Mouse (Mus musculus): ENCODE data around the gene Auts2. TPM values are rescaled to one million over a fixed set of nuclear protein-coding genes. Genes with fewer than 3 reads are reported as not detected.
A peak's percentile ranks its signal among the peaks of the same experiment; 100 is the strongest.

Gene Auts2
- polyA plus RNA-seq, 1 experiment from 2014 or later, result 17.0 TPM

GRCm38 (mm10) chr5:131531744-131532552 is 1011.2 kb downstream of the Auts2 start:
- no peak overlapping the region for H3K27ac ChIP-seq
- no peak for ATAC-seq (ENCODE audit: borderline replicate concordance, extremely low read depth, low FRiP score, low TSS enrichment)
- no peaks in the 10 kb centered on the region for H3K27me3 ChIP-seq
- no peak overlapping the region for H3K4me3 ChIP-seq
- WGBS, result 72% methylated on average over 15 of the region's 15 CpGs
- peaks cover 10% of the 10 kb centered on the region for H3K4me1 ChIP-seq
- no peak overlapping the region for H3K9ac ChIP-seq
- H3K9me3 ChIP-seq, result no peaks in the 10 kb centered on the region
- H3K36me3 ChIP-seq, result no peaks in the 10 kb centered on the region
- no peak overlapping the region for H3K4me2 ChIP-seq

- H3K4me3 ChIP-seq, result no peak overlapping the region
- H3K27me3 ChIP-seq, result no peaks in the 10 kb centered on the region
- H3K27ac ChIP-seq, result no peak overlapping the region
- 77% methylated on average over 2 of the region's 2 CpGs for WGBS
- H3K4me2 ChIP-seq, result no peak overlapping the region
- H3K4me1 ChIP-seq, result peaks cover 5% of the 10 kb centered on the region
- no peak overlapping the region for H3K9ac ChIP-seq
- ATAC-seq (ENCODE audit: borderline replicate concordance, extremely low read depth, low FRiP score, low TSS enrichment), result no peak
- H3K9me3 ChIP-seq, result no peaks in the 10 kb centered on the region
- no peaks in the 10 kb centered on the region for H3K36me3 ChIP-seq
Observed at GRCm38 (mm10) chr5:131530828-131531227, 1012.3 kb downstream of the Auts2 start.

GRCm38 (mm10) chr5:131526666-131527065 is 1016.5 kb downstream of the Auts2 start:
- no peaks in the 10 kb centered on the region for H3K4me1 ChIP-seq
- WGBS, result 55% methylated on average over 3 of the region's 3 CpGs
- H3K36me3 ChIP-seq, result no peaks in the 10 kb centered on the region
- no peak overlapping the region for H3K4me2 ChIP-seq
- no peak overlapping the region for H3K9ac ChIP-seq
- no peak overlapping the region for H3K27ac ChIP-seq
- no peaks in the 10 kb centered on the region for H3K9me3 ChIP-seq
- H3K4me3 ChIP-seq, result no peak overlapping the region
- ATAC-seq (ENCODE audit: borderline replicate concordance, extremely low read depth, low FRiP score, low TSS enrichment), result no peak
- no peaks in the 10 kb centered on the region for H3K27me3 ChIP-seq

- Histone ChIP-seq H3K27ac (no peak overlapping the region), H3K9me3 (no peaks in the 10 kb centered on the region), H3K27me3 (no peaks in the 10 kb centered on the region), H3K4me1 (no peaks in the 10 kb centered on the region), H3K4me3 (no peak overlapping the region), H3K36me3 (no peaks in the 10 kb centered on the region), H3K4me2 (no peak overlapping the region), H3K9ac (no peak overlapping the region)
- 40% methylated on average over 12 of the region's 12 CpGs for WGBS
- ATAC-seq (ENCODE audit: borderline replicate concordance, extremely low read depth, low FRiP score, low TSS enrichment), result no peak
Observed at GRCm38 (mm10) chr5:131524900-131525465, 1018.2 kb downstream of the Auts2 start.

- WGBS, result 80% methylated on average over 3 of the region's 3 CpGs
- peaks cover 28% of the 10 kb centered on the region; the same call in 1 of the 2 replicates for H3K4me1 ChIP-seq
- H3K4me3 ChIP-seq, result no peak overlapping the region
- ATAC-seq (ENCODE audit: borderline replicate concordance, extremely low read depth, low FRiP score, low TSS enrichment), result no peak
- no peak overlapping the region for H3K9ac ChIP-seq
- no peaks in the 10 kb centered on the region for H3K9me3 ChIP-seq
- no peaks in the 10 kb centered on the region for H3K27me3 ChIP-seq
- H3K27ac ChIP-seq, result no peak overlapping the region
- no peak overlapping the region for H3K4me2 ChIP-seq
- H3K36me3 ChIP-seq, result no peaks in the 10 kb centered on the region
Observed at GRCm38 (mm10) chr5:131519560-131519959, 1023.6 kb downstream of the Auts2 start.

- 34% methylated on average over 4 of the region's 4 CpGs for WGBS
- Histone ChIP-seq H3K36me3 (no peaks in the 10 kb centered on the region), H3K4me1 (peaks cover 28% of the 10 kb centered on the region; the same call in 1 of the 2 replicates), H3K9me3 (no peaks in the 10 kb centered on the region), H3K27me3 (no peaks in the 10 kb centered on the region), H3K9ac (no peak overlapping the region), H3K27ac (no peak overlapping the region), H3K4me3 (no peak overlapping the region), H3K4me2 (no peak overlapping the region)
- no peak for ATAC-seq (ENCODE audit: borderline replicate concordance, extremely low read depth, low FRiP score, low TSS enrichment)
Observed at GRCm38 (mm10) chr5:131517677-131518076, 1025.5 kb downstream of the Auts2 start.

GRCm38 (mm10) chr5:131515707-131516407 is 1027.3 kb downstream of the Auts2 start:
- WGBS, result 15% methylated on average over 14 of the region's 14 CpGs
- Histone ChIP-seq H3K36me3 (no peaks in the 10 kb centered on the region), H3K4me3 (no peak overlapping the region), H3K4me2 (0 out of 2 replicates have a peak overlapping the region, but pooled peaks have one; percentile 26), H3K9me3 (no peaks in the 10 kb centered on the region), H3K4me1 (peaks cover 28% of the 10 kb centered on the region; the same call in 1 of the 2 replicates), H3K27ac (no peak overlapping the region), H3K27me3 (no peaks in the 10 kb centered on the region), H3K9ac (no peak overlapping the region)
- ATAC-seq (ENCODE audit: borderline replicate concordance, extremely low read depth, low FRiP score, low TSS enrichment), result peak; percentile 74

GRCm38 (mm10) chr5:131513753-131514152 is 1029.4 kb downstream of the Auts2 start:
- H3K9me3 ChIP-seq, result no peaks in the 10 kb centered on the region
- ATAC-seq (ENCODE audit: borderline replicate concordance, extremely low read depth, low FRiP score, low TSS enrichment), result no peak
- H3K36me3 ChIP-seq, result no peaks in the 10 kb centered on the region
- no peak overlapping the region for H3K27ac ChIP-seq
- no peak overlapping the region for H3K4me3 ChIP-seq
- no peak overlapping the region for H3K9ac ChIP-seq
- H3K4me1 ChIP-seq, result peaks cover 28% of the 10 kb centered on the region; the same call in 1 of the 2 replicates
- 79% methylated on average over 3 of the region's 3 CpGs for WGBS
- H3K27me3 ChIP-seq, result no peaks in the 10 kb centered on the region
- H3K4me2 ChIP-seq, result no peak overlapping the region

- Histone ChIP-seq H3K4me2 (no peak overlapping the region), H3K36me3 (no peaks in the 10 kb centered on the region), H3K9me3 (no peaks in the 10 kb centered on the region), H3K27me3 (no peaks in the 10 kb centered on the region), H3K27ac (no peak overlapping the region), H3K4me1 (peaks cover 20% of the 10 kb centered on the region; the same call in 1 of the 2 replicates), H3K4me3 (no peak overlapping the region), H3K9ac (no peak overlapping the region)
- no peak for ATAC-seq (ENCODE audit: borderline replicate concordance, extremely low read depth, low FRiP score, low TSS enrichment)
- 78% methylated on average over 10 of the region's 10 CpGs for WGBS
Observed at GRCm38 (mm10) chr5:131512617-131513016, 1030.5 kb downstream of the Auts2 start.

GRCm38 (mm10) chr5:131510659-131511058 is 1032.5 kb downstream of the Auts2 start:
- Histone ChIP-seq H3K9ac (no peak overlapping the region), H3K9me3 (no peaks in the 10 kb centered on the region), H3K27ac (no peak overlapping the region), H3K27me3 (no peaks in the 10 kb centered on the region), H3K4me2 (no peak overlapping the region), H3K36me3 (no peaks in the 10 kb centered on the region), H3K4me3 (no peak overlapping the region), H3K4me1 (peaks cover 3% of the 10 kb centered on the region; the same call in 1 of the 2 replicates)
- 46% methylated on average over 5 of the region's 5 CpGs for WGBS
- no peak for ATAC-seq (ENCODE audit: borderline replicate concordance, extremely low read depth, low FRiP score, low TSS enrichment)

- Histone ChIP-seq H3K9me3 (no peaks in the 10 kb centered on the region), H3K4me3 (no peak overlapping the region), H3K27me3 (no peaks in the 10 kb centered on the region), H3K27ac (no peak overlapping the region), H3K4me1 (no peaks in the 10 kb centered on the region), H3K36me3 (no peaks in the 10 kb centered on the region), H3K9ac (no peak overlapping the region), H3K4me2 (no peak overlapping the region)
- WGBS, result 88% methylated on average over 4 of the region's 4 CpGs
- no peak for ATAC-seq (ENCODE audit: borderline replicate concordance, extremely low read depth, low FRiP score, low TSS enrichment)
Observed at GRCm38 (mm10) chr5:131509315-131509714, 1033.8 kb downstream of the Auts2 start.

- Histone ChIP-seq H3K4me3 (no peak overlapping the region), H3K9ac (no peak overlapping the region), H3K4me2 (no peak overlapping the region), H3K27me3 (no peaks in the 10 kb centered on the region), H3K9me3 (no peaks in the 10 kb centered on the region), H3K36me3 (no peaks in the 10 kb centered on the region), H3K4me1 (no peaks in the 10 kb centered on the region), H3K27ac (no peak overlapping the region)
- no peak for ATAC-seq (ENCODE audit: borderline replicate concordance, extremely low read depth, low FRiP score, low TSS enrichment)
- 91% methylated on average over 4 of the region's 4 CpGs for WGBS
Observed at GRCm38 (mm10) chr5:131498865-131499264, 1044.3 kb downstream of the Auts2 start.

All from lung, embryonic 15.5 days (tissue).